8 mouse cellular contexts compared by ENCODE assay signal in the genomic region with DNA sequence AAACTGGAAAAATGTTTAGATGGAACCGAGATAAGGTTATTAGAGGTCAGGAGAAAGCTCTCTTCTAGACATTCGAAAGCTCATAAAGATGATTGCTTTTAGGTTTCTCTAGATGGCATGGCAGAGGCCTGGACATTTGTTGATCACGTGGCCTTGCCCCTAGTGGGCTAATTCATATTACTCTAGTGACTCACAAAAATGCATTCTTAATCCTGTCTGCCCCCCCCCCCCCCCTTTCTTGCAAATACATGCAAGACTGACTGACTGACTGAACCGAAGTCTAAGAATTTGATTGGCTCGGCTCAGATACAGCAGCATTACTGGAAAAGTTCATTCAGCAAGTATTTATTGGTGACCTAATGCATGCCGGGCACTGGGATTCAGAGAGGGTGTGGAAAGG. TPM values are rescaled to one million over a fixed set of nuclear protein-coding genes. Genes with fewer than 3 reads are reported as not detected.
A peak's percentile ranks its signal among the peaks of the same experiment; 100 is the strongest.
DNase-seq lines count a peak whose midpoint lies in the region; ATAC-seq and TF ChIP-seq lines count a peak whose summit lies in the region.

No protein-coding gene starts in this region.

- H3K27me3 ChIP-seq in Patski = no peaks in the 10 kb centered on the region
- H3K27me3 ChIP-seq in hindbrain, postnatal 0 days (ENCODE audit: insufficient read depth, low read length) = no peaks in the 10 kb centered on the region
- H3K27me3 ChIP-seq in lung, embryonic 14.5 days (ENCODE audit: insufficient read depth, low read length) = no peaks in the 10 kb centered on the region

- peak; percentile 47 for TF ChIP-seq CTCF in Patski (IDR thresholded peaks at IDR 0.05)
- TF ChIP-seq CTCF in hindbrain, postnatal 0 days (IDR thresholded peaks at IDR 0.05; ENCODE audit: low read depth) = peak; percentile 50; the same call in 1 of the 2 replicates
- TF ChIP-seq CTCF in lung, embryonic 14.5 days (IDR thresholded peaks at IDR 0.05; ENCODE audit: low read depth) = peak; percentile 53
- TF ChIP-seq CTCF in olfactory bulb, adult 2 months (IDR thresholded peaks at IDR 0.05; ENCODE audit: insufficient read depth, low read depth, low read length) = no peak

- peaks cover 9% of the 10 kb centered on the region for H3K4me1 ChIP-seq in hindbrain, postnatal 0 days (ENCODE audit: insufficient read depth, low read length)
- H3K4me1 ChIP-seq in lung, embryonic 14.5 days (ENCODE audit: insufficient read depth) = no peaks in the 10 kb centered on the region; the same call in 1 of the 2 replicates
- peaks cover 3% of the 10 kb centered on the region for H3K4me1 ChIP-seq in olfactory bulb, adult 2 months (ENCODE audit: control insufficient read depth, insufficient read depth, low read length)

- H3K36me3 ChIP-seq in hindbrain, postnatal 0 days (ENCODE audit: insufficient read depth, low read length) = no peaks in the 10 kb centered on the region
- no peaks in the 10 kb centered on the region for H3K36me3 ChIP-seq in lung, embryonic 14.5 days (ENCODE audit: insufficient read depth)

- CTCF ChIA-PET in Patski (lab: Charles Lee) = interaction anchor here (0.8 to 1.3 kb wide), 5 partner anchors 9 to 151 kb away, joined by 3 to 6 read pairs (median 4); no protein-coding TSS in a partner anchor

- POLR2A ChIA-PET in Patski (lab: Charles Lee) = interaction anchor here (0.6 to 0.7 kb wide), 2 partner anchors 12 to 571 kb away, joined by 4 to 6 read pairs; no protein-coding TSS in a partner anchor

- H3K9ac ChIP-seq in hindbrain, postnatal 0 days (replicated peaks; ENCODE audit: low read length) = peak overlapping the region; percentile 98; the same call in 1 of the 2 replicates
- peak overlapping the region; percentile 99 for H3K9ac ChIP-seq in lung, embryonic 14.5 days

- H3K4me3 ChIP-seq in hindbrain, postnatal 0 days (ENCODE audit: low read length) = peak overlapping the region; percentile 98
- H3K4me3 ChIP-seq in lung, embryonic 14.5 days (ENCODE audit: low read depth, low read length) = peak overlapping the region; percentile 92
- H3K4me3 ChIP-seq in olfactory bulb, adult 2 months (ENCODE audit: insufficient read depth, low read depth, low read length) = 0 out of 2 replicates have a peak overlapping the region, but pooled peaks have one; percentile 71

- peak; percentile 43 for DNase-seq in adrenal gland, postnatal 10 days
- DNase-seq in adrenal gland, adult 18-20 months (ENCODE audit: low spot score in 2 of 2) = no peak
- DNase-seq in Patski (ENCODE audit: low read depth, low spot score) = no peak
- peak; percentile 47 for DNase-seq in fibroblast of lung, adult 2 months (ENCODE audit: low read depth)
- DNase-seq in hindbrain, postnatal 0 days (ENCODE audit: low spot score) = peak; percentile 55
- peak; percentile 70 for DNase-seq in lung, embryonic 14.5 days
- no peak for DNase-seq in thymus, postnatal 14 days

- peak overlapping the region; percentile 100 for H3K4me2 ChIP-seq in hindbrain, postnatal 0 days (ENCODE audit: low read depth, low read length)
- H3K4me2 ChIP-seq in lung, embryonic 14.5 days = peak overlapping the region; percentile 88

- 2% methylated on average over 6 of the region's 6 CpGs for WGBS in hindbrain, postnatal 0 days
- 1% methylated on average over 6 of the region's 6 CpGs for WGBS in lung, embryonic 14.5 days
- WGBS in olfactory bulb, adult 2 months = 1% methylated on average over 6 of the region's 6 CpGs

- H3K27ac ChIP-seq in hindbrain, postnatal 0 days = 0 out of 2 replicates have a peak overlapping the region, but pooled peaks have one; percentile 99
- peak overlapping the region; percentile 100 for H3K27ac ChIP-seq in lung, embryonic 14.5 days (ENCODE audit: low read depth)
- no peak overlapping the region for H3K27ac ChIP-seq in olfactory bulb, adult 2 months (ENCODE audit: insufficient read depth, low read depth, low read length)

- no peaks in the 10 kb centered on the region for H3K9me3 ChIP-seq in hindbrain, postnatal 0 days (ENCODE audit: low read length)
- H3K9me3 ChIP-seq in lung, embryonic 14.5 days (ENCODE audit: low read depth, low read length) = no peaks in the 10 kb centered on the region

- no peak for TF ChIP-seq POLR2A in olfactory bulb, adult 2 months (IDR thresholded peaks at IDR 0.05; ENCODE audit: insufficient read depth, low read depth, low read length)

- in situ Hi-C loops in Patski (cut with MboI; ENCODE audit: low pct_unique_long_range_greater_than_20kb) = loop anchor here (5.0 kb wide), 2 partner anchors 64 to 141 kb away; no protein-coding TSS in a partner anchor

- peak; percentile 25 for ATAC-seq in Patski
- no peak for ATAC-seq in hindbrain, postnatal 0 days
- ATAC-seq in lung, embryonic 14.5 days (ENCODE audit: insufficient read depth) = no peak

RNA-seq across cellular contexts. Expression of gene Nipbl, which starts 2.2 kb away (rescaled TPM):
- 10 to 100 TPM; 38.2 to 46.9 TPM for total RNA-seq in adrenal gland, postnatal 10 days (2021)
- total RNA-seq in adrenal gland, adult 18-20 months (2021) = 10 to 100 TPM; 37.4 to 45.7 TPM
- 37.4 TPM for polyA plus RNA-seq in Patski (2021)
- total RNA-seq in hindbrain, postnatal 0 days (2014; rRNA removed) = 12.5 and 14.0 TPM in 2 replicates
- 10.8 and 10.9 TPM in 2 replicates for polyA plus RNA-seq in hindbrain, postnatal 0 days (2015; fragmentation: Nextera tagmentation; extraction: Ambion mirVana)
- 22.8 and 23.3 TPM in 2 replicates for polyA plus RNA-seq in lung, embryonic 14.5 days (2014; fragmentation: Nextera tagmentation; extraction: Ambion mirVana)
- polyA plus RNA-seq in olfactory bulb, adult 2 months (2012; ENCODE audit: insufficient read depth, insufficient read length, low replicate concordance, missing spikeins) = 48.4 and 161 TPM in 2 replicates

Comparison
In these comparisons a context has a peak if more than half of its experiments do, and no peak if none do; other contexts are left out.
1. DNase-seq: peak in adrenal gland, postnatal 10 days (single experiment), fibroblast of lung, adult 2 months (single experiment), hindbrain, postnatal 0 days (single experiment) and lung, embryonic 14.5 days (single experiment); none in adrenal gland, adult 18-20 months (0 of 2), Patski (single experiment) and thymus, postnatal 14 days (single experiment).
2. Peak in every context shown above with its lines, with median percentiles within 50 percentile points of each other: H3K4me3 ChIP-seq.